Mouse (Mus musculus): Measurements from ENCODE around the gene Tppp. TPM values are rescaled to one million over a fixed set of nuclear protein-coding genes. Genes with fewer than 3 reads are reported as not detected.

Tppp gene
- 5.3 and 7.0 TPM in 2 replicates for polyA plus RNA-seq (2012; rRNA removed)

- 1% methylated on average over 56 of the region's 56 CpGs for WGBS
- TF ChIP-seq CTCF (IDR thresholded peaks at IDR 0.05; ENCODE audit: borderline replicate concordance, control insufficient read depth, extremely low read depth, insufficient read depth, low read length, poor library complexity) (peak; percentile 38; the same call in 1 of the 2 replicates), POLR2A (IDR thresholded peaks at IDR 0.05; ENCODE audit: control insufficient read depth, extremely low read depth, insufficient read depth, low read length, poor library complexity) (no peak)
- peaks cover 16% of the 10 kb centered on the region for H3K4me1 ChIP-seq (replicated peaks; ENCODE audit: control insufficient read depth, insufficient read depth, low read length)
- no peaks in the 10 kb centered on the region for H3K36me3 ChIP-seq (ENCODE audit: control insufficient read depth, insufficient read depth, low read length)
- H3K27ac ChIP-seq (ENCODE audit: control insufficient read depth, insufficient read depth, low read length), result no peak within 1 kb of the TSS
- H3K4me3 ChIP-seq (ENCODE audit: control insufficient read depth, insufficient read depth, low read length), result peak within 1 kb of the TSS; percentile 40
- peak; percentile 93 for DNase-seq
- no peaks in the 10 kb centered on the region; the same call in 1 of the 2 replicates for H3K27me3 ChIP-seq (ENCODE audit: control insufficient read depth, insufficient read depth, low read length)
Measured at GRCm38 (mm10) chr13:74008948-74009718, at the start of gene Tppp. Gene Tppp (plus strand): TSS chr13:74009407.

- Histone ChIP-seq H3K4me1 (replicated peaks; ENCODE audit: control insufficient read depth, insufficient read depth, low read length) (no peaks in the 10 kb centered on the region), H3K4me3 (ENCODE audit: control insufficient read depth, insufficient read depth, low read length) (no peak overlapping the region), H3K27ac (ENCODE audit: control insufficient read depth, insufficient read depth, low read length) (no peak overlapping the region), H3K36me3 (ENCODE audit: control insufficient read depth, insufficient read depth, low read length) (peaks cover 49% of the 10 kb centered on the region), H3K27me3 (ENCODE audit: control insufficient read depth, insufficient read depth, low read length) (no peaks in the 10 kb centered on the region)
- DNase-seq, result no peak
- no peak for TF ChIP-seq CTCF (IDR thresholded peaks at IDR 0.05; ENCODE audit: borderline replicate concordance, control insufficient read depth, extremely low read depth, insufficient read depth, low read length, poor library complexity)
- no peak for TF ChIP-seq POLR2A (IDR thresholded peaks at IDR 0.05; ENCODE audit: control insufficient read depth, extremely low read depth, insufficient read depth, low read length, poor library complexity)
- 95% methylated on average over 10 of the region's 10 CpGs for WGBS
Measured at GRCm38 (mm10) chr13:73960117-73960652, 49.0 kb upstream of the Tppp start.

- H3K4me1 ChIP-seq (replicated peaks; ENCODE audit: control insufficient read depth, insufficient read depth, low read length), result no peaks in the 10 kb centered on the region
- H3K4me3 ChIP-seq (ENCODE audit: control insufficient read depth, insufficient read depth, low read length), result no peak overlapping the region
- no peak for TF ChIP-seq POLR2A (IDR thresholded peaks at IDR 0.05; ENCODE audit: control insufficient read depth, extremely low read depth, insufficient read depth, low read length, poor library complexity)
- no peak for TF ChIP-seq CTCF (IDR thresholded peaks at IDR 0.05; ENCODE audit: borderline replicate concordance, control insufficient read depth, extremely low read depth, insufficient read depth, low read length, poor library complexity)
- no peak for DNase-seq
- peaks cover 39% of the 10 kb centered on the region for H3K36me3 ChIP-seq (ENCODE audit: control insufficient read depth, insufficient read depth, low read length)
- WGBS, result 99% methylated on average over 4 of the region's 4 CpGs
- no peak overlapping the region for H3K27ac ChIP-seq (ENCODE audit: control insufficient read depth, insufficient read depth, low read length)
- H3K27me3 ChIP-seq (ENCODE audit: control insufficient read depth, insufficient read depth, low read length), result no peaks in the 10 kb centered on the region
Measured at GRCm38 (mm10) chr13:73961177-73961576, 48.0 kb upstream of the Tppp start.

GRCm38 (mm10) chr13:73963551-73963950, 45.7 kb upstream of the Tppp start, which contains the start of gene Zdhhc11:
Gene Zdhhc11 (plus strand): TSS chr13:73963851.
- Histone ChIP-seq H3K4me3 (ENCODE audit: control insufficient read depth, insufficient read depth, low read length) (no peak within 1 kb of the TSS), H3K27ac (ENCODE audit: control insufficient read depth, insufficient read depth, low read length) (no peak within 1 kb of the TSS), H3K4me1 (replicated peaks; ENCODE audit: control insufficient read depth, insufficient read depth, low read length) (no peaks in the 10 kb centered on the region), H3K27me3 (ENCODE audit: control insufficient read depth, insufficient read depth, low read length) (no peaks in the 10 kb centered on the region), H3K36me3 (ENCODE audit: control insufficient read depth, insufficient read depth, low read length) (peaks cover 18% of the 10 kb centered on the region)
- TF ChIP-seq POLR2A (IDR thresholded peaks at IDR 0.05; ENCODE audit: control insufficient read depth, extremely low read depth, insufficient read depth, low read length, poor library complexity), result no peak
- no peak for TF ChIP-seq CTCF (IDR thresholded peaks at IDR 0.05; ENCODE audit: borderline replicate concordance, control insufficient read depth, extremely low read depth, insufficient read depth, low read length, poor library complexity)
- 89% methylated on average over 5 of the region's 5 CpGs for WGBS
- DNase-seq, result no peak

- Histone ChIP-seq H3K4me3 (ENCODE audit: control insufficient read depth, insufficient read depth, low read length) (no peak overlapping the region), H3K27me3 (ENCODE audit: control insufficient read depth, insufficient read depth, low read length) (no peaks in the 10 kb centered on the region), H3K36me3 (ENCODE audit: control insufficient read depth, insufficient read depth, low read length) (no peaks in the 10 kb centered on the region), H3K27ac (ENCODE audit: control insufficient read depth, insufficient read depth, low read length) (no peak overlapping the region), H3K4me1 (replicated peaks; ENCODE audit: control insufficient read depth, insufficient read depth, low read length) (no peaks in the 10 kb centered on the region)
- 42% methylated on average over 12 of the region's 12 CpGs for WGBS
- peak; percentile 25 for DNase-seq
- no peak for TF ChIP-seq POLR2A (IDR thresholded peaks at IDR 0.05; ENCODE audit: control insufficient read depth, extremely low read depth, insufficient read depth, low read length, poor library complexity)
- TF ChIP-seq CTCF (IDR thresholded peaks at IDR 0.05; ENCODE audit: borderline replicate concordance, control insufficient read depth, extremely low read depth, insufficient read depth, low read length, poor library complexity), result no peak; the same call in 1 of the 2 replicates
Measured at GRCm38 (mm10) chr13:73970545-73971448, 38.4 kb upstream of the Tppp start.

- H3K27me3 ChIP-seq (ENCODE audit: control insufficient read depth, insufficient read depth, low read length), result no peaks in the 10 kb centered on the region
- no peak for DNase-seq
- no peaks in the 10 kb centered on the region for H3K4me1 ChIP-seq (replicated peaks; ENCODE audit: control insufficient read depth, insufficient read depth, low read length)
- no peaks in the 10 kb centered on the region for H3K36me3 ChIP-seq (ENCODE audit: control insufficient read depth, insufficient read depth, low read length)
- no peak overlapping the region for H3K4me3 ChIP-seq (ENCODE audit: control insufficient read depth, insufficient read depth, low read length)
- 93% methylated on average over 3 of the region's 3 CpGs for WGBS
- TF ChIP-seq CTCF (IDR thresholded peaks at IDR 0.05; ENCODE audit: borderline replicate concordance, control insufficient read depth, extremely low read depth, insufficient read depth, low read length, poor library complexity) (no peak), POLR2A (IDR thresholded peaks at IDR 0.05; ENCODE audit: control insufficient read depth, extremely low read depth, insufficient read depth, low read length, poor library complexity) (no peak)
- H3K27ac ChIP-seq (ENCODE audit: control insufficient read depth, insufficient read depth, low read length), result no peak overlapping the region
Measured at GRCm38 (mm10) chr13:73974523-73974922, 34.7 kb upstream of the Tppp start.
